Mouse (Mus musculus) thymus, adult 18-20 months (tissue): Measurements from ENCODE around the gene Sf3b1.

Source experiments
- DNase-seq, 2 experiments: peaks; one replicate each; pipeline ENCODE4 v3.0.0; 2022; ENCODE audit warnings: mixed read lengths in 2 of 2

The Sf3b1 gene

GRCm38 (mm10) chr1:54935466-54935865 is 91.8 kb downstream of the Sf3b1 start:
- DNase-seq: no peak
